Mouse (Mus musculus): ENCODE results near the gene Ephb1.

Ephb1 gene

DNA sequence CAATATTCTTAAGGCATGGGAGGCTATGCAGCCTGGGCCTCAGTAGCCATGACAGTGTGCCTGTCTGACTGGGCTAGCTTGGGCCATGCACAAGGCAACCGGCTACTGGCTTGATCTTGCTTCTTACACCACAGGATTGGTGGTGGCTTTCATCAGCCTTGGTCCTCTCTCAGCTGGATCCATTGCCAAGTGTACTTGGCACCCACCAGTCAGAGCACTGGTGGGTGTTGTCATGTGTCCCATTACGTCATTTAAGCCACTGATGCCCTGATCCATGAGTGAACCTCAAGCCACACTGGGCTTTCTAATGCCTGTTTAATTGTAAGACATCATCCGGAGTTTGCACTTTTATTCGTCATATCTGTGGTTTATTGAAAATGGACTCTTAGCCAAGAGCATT, 215.3 kb downstream of the Ephb1 start:
- peak in 1 of 2 experiments; percentile 43 for DNase-seq

GRCm38 (mm10) chr9:102138671-102139070, 215.8 kb downstream of the Ephb1 start:
- no peak for DNase-seq

- DNase-seq = peak; percentile 42 to 65
Observed at GRCm38 (mm10) chr9:102138187-102138586, 216.3 kb downstream of the Ephb1 start.

GRCm38 (mm10) chr9:102130506-102130905, 224.0 kb downstream of the Ephb1 start:
- no peak for DNase-seq

GRCm38 (mm10) chr9:102126510-102126909, 228.0 kb downstream of the Ephb1 start:
- DNase-seq = no peak

DNA sequence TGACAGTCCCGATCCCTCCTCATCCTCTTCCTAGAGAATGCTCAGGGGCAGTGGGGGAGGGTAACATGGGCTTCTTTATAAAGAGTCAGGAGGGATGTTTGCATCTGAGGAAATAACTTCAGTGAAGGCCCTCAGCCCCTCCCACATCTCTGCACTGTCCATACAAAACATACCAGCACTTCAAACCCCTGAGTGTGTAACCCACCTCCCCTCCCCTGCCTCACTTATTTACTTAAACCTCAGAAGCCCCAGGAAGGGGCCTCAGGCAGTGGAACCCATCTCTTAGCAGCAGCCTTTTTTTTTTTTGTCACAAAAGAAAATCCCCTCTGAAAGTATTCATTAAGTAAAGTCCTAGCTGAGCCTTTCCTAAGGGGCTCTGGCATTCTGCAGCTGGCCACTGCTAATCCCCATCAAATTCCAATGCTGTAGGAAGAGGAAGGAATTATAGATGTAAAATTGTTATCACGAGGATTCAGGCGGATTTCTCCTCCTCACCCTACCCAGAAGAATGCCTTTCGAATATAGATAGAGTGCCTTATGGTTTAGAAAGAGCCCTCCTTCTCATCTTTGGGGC, 231.5 kb downstream of the Ephb1 start:
- DNase-seq = no peak

DNA sequence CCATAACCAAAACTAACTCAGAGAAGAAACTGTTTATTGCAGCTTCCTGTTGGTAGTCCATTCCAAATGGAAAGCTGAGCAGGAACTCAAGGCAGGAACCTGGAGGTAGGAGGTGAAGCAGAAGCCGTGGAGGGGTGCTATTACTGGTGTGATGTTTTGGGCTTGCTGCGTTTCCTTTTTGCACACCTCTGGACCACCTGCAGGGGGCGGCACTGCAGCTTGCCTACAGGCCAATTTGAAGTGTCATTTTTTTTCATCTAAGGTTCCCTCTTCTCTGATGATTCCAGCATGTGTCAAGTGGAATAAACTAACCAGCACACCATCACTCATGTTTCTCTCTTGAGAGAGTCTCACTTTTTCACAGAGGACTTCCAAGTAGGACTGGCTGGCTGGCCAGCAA, 235.1 kb downstream of the Ephb1 start:
- DNase-seq = peak in 1 of 2 experiments; percentile 49

- peak; percentile 75 to 84 for DNase-seq
Observed at GRCm38 (mm10) chr9:102115326-102115725, 239.2 kb downstream of the Ephb1 start.

DNA sequence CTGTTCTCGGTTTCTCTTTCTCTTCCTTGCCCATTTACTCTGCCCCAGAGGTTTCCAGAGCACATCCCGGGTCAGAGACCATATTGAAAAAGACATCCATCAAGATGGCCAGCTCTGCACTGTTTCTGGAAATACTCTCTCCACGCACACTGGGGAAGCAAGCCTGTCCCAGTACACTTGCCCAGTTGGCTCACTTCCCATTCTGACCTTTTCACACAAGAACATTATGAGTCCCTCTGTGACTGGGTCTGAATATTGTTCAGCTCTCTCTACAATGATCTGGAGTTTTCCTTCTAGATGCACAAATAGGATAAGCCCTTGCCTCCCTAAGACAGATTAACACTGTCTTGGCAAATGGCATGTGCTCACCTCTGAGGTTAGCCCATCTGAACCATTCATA, 243.0 kb downstream of the Ephb1 start:
- DNase-seq = peak; percentile 45 to 70

DNA sequence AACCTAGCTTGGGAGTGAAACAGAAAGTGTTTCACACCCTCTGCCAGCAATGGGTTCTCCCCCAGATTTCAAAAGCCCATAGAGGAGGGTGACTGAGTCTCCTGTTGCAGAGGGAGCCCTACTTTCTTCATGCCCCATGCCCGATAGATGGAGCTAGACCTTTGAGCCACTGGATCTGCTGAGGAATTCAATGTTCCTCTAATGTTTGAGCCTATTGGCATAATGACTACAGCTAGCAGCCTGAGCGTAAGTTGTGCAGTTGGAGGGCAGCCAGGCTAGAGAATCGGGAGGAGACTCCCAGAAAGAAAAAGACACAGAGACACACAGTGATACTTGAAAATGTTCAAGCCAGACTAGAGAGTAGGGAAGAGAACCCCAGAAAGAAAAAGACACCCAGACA, 246.5 kb downstream of the Ephb1 start:
- DNase-seq = peak in 1 of 2 experiments; percentile 54

- DNase-seq = no peak
Observed at GRCm38 (mm10) chr9:102107213-102107612, 247.3 kb downstream of the Ephb1 start.

DNA sequence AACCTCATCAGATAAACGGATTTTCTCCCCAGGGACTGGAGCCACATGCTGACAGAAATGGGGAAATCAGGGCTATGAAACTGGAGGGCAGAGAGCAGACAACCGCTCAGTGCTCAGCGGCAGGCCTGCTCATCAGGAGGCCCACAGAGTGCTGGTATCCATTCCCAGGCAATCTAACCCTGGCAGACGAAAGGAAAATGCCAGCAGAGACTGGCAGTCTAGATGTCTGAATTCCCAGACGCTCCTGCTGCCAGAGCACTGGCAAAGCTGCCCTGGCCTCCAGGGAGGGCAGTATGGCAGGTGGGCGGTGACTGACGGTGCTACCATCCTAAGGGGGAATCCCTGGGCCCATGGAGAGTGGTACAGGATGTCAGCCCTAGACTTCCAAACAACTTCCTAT, 257.7 kb downstream of the Ephb1 start:
- DNase-seq = peak; percentile 59 to 68

GRCm38 (mm10) chr9:102088598-102088997, 265.9 kb downstream of the Ephb1 start:
- DNase-seq = no peak

DNA sequence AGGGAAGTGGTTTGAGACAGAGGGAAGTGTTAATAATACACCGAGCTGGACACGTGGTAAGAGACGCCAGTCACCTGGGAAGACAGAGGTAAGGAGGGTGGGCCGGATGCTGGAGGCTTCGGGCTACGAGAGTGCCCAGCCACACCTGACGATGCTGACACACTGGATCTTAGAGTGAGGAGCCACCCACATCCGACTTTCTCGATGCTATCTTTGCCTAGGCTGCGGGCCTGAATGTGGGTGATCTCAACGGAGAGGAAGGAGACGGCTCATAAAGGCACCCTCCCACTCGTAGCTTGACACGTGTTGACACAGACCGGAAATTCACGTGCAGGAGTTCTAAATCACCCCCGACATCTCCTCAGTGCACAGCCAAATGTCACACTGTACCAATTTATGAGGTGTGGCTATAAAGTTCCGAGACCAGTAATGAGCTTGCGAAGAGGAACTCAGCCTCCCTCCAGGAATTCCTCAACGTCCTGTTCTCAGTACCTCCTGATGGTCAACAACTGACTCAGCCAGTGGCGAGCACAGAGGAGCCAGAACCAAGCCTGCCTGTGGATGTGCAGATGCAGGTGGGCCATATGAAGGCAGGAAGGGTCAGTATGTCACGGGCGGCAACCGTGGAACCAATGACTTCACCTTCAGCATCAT, 268.3 kb downstream of the Ephb1 start:
- no peak for DNase-seq

DNA sequence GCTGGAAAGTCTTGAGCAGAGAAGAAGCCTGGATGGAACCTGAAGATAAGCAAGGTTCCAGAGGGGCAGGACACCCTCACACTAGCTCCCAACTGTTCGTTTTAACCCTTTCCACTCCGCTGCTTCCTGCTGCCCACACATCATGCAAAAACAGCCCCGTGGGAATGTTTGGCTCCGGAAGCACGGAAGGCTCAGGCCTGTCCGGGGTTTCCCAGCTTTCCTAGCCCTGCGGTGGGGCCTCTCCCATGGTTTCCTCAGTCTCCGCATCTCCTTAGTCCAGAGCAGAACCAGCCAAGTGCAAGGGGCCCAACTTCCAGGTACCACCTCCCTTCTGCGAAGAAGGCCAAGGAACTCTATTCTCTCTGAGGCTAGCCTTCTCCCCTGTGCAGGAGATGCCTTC, 269.0 kb downstream of the Ephb1 start:
- DNase-seq = no peak

- DNase-seq = peak; percentile 53 to 68
Observed at GRCm38 (mm10) chr9:102080934-102081333, 273.6 kb downstream of the Ephb1 start.

- DNase-seq = peak; percentile 57 to 72
Observed at GRCm38 (mm10) chr9:102079151-102079550, 275.3 kb downstream of the Ephb1 start.

DNA sequence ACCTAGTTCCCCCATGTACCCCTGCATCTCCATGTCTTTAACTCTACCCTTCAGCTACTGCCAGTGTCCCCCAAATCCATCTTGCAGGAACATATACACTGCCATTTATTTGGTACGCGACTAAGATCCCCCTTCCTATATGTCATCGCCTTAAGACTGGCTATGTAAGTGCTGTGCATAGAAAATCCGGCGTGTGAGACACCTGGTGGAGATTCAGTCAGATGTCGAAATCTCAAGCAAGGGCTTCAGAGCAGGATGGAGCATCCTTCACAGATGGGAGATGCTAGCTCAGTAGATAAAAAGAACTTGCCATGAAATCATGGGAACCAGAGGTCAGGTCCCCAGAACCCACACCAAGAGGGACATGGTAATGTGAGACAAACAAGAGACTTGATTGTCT, 276.3 kb downstream of the Ephb1 start:
- DNase-seq = no peak

GRCm38 (mm10) chr9:102075539-102075938, 279.0 kb downstream of the Ephb1 start:
- no peak for DNase-seq

GRCm38 (mm10) chr9:102073404-102073803, 281.1 kb downstream of the Ephb1 start:
- DNase-seq = no peak

- no peak for DNase-seq
Observed at GRCm38 (mm10) chr9:102069151-102069882, 285.2 kb downstream of the Ephb1 start.

GRCm38 (mm10) chr9:102066601-102067000, 287.9 kb downstream of the Ephb1 start:
- DNase-seq = no peak

DNA sequence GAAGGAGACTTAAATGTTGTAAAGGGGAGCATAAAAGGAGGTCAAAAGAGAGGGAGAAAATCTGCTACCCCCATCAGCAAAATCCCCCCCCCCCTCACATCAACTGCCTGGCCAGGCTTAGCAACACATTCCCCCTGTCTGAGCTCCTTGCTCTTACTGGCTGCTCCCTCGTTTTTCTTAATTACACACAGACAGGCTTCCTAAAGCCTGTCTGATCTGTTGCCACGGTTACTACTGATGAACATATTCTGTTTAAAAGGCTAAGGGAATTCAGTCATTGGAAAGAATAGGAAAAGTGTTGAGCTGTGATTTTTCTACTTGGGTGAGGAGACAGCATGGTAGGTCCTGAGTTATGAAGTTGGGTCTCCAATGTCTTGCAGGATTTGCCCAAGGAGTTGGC, 308.6 kb downstream of the Ephb1 start:
- DNase-seq = no peak
